Mouse (Mus musculus) R1 (cell line): Measurements from ENCODE around the gene H2-DMa.
A peak's percentile ranks its signal among the peaks of the same experiment; 100 is the strongest.

Experiments
- DNase-seq: peaks from one replicate; pipeline ENCODE4 v3.0.0-alpha.2; 2018; ENCODE audit warnings: low read depth, low spot score

The H2-DMa gene

GRCm38 (mm10) chr17:34152923-34153322, 33.6 kb downstream of the H2-DMa start, which contains the start of gene H2-DMb1:
H2-DMb1 (plus strand) TSS chr17:34153072.
- peak; percentile 75 for DNase-seq

GRCm38 (mm10) chr17:34155534-34155933, 36.2 kb downstream of the H2-DMa start:
- DNase-seq = no peak

- peak; percentile 44 for DNase-seq
Measured at GRCm38 (mm10) chr17:34164202-34164895, 45.0 kb downstream of the H2-DMa start.

GRCm38 (mm10) chr17:34165033-34165730, 45.8 kb downstream of the H2-DMa start:
- peak; percentile 55 for DNase-seq

GRCm38 (mm10) chr17:34169279-34169678, 49.9 kb downstream of the H2-DMa start:
- DNase-seq = peak; percentile 37

GRCm38 (mm10) chr17:34170487-34170876, 51.1 kb downstream of the H2-DMa start:
- no peak for DNase-seq

- peak; percentile 72 for DNase-seq
Measured at GRCm38 (mm10) chr17:34170877-34171498, 51.6 kb downstream of the H2-DMa start.

- DNase-seq = peak; percentile 33
Measured at GRCm38 (mm10) chr17:34172528-34172927, 53.2 kb downstream of the H2-DMa start.

- DNase-seq = no peak
Measured at GRCm38 (mm10) chr17:34174075-34174474, 54.7 kb downstream of the H2-DMa start.

- DNase-seq = peak; percentile 54
Measured at GRCm38 (mm10) chr17:34177179-34177578, 57.8 kb downstream of the H2-DMa start.

- DNase-seq = no peak
Measured at GRCm38 (mm10) chr17:34179019-34179418, 59.7 kb downstream of the H2-DMa start.

GRCm38 (mm10) chr17:34179913-34180859, 60.8 kb downstream of the H2-DMa start:
- DNase-seq = no peak

- no peak for DNase-seq
Measured at GRCm38 (mm10) chr17:34183564-34184219, 64.4 kb downstream of the H2-DMa start.

GRCm38 (mm10) chr17:34185526-34185925, 66.2 kb downstream of the H2-DMa start:
- DNase-seq = no peak

GRCm38 (mm10) chr17:34186885-34187260, 67.5 kb downstream of the H2-DMa start:
- no peak for DNase-seq

GRCm38 (mm10) chr17:34187261-34187916, 68.0 kb downstream of the H2-DMa start, which contains the start of the genes Tap1 and Psmb9:
Tap1 (plus strand) TSS chr17:34187553.
Psmb9 (minus strand) TSS chr17:34187764.
- DNase-seq = peak; percentile 97

- DNase-seq = no peak
Measured at GRCm38 (mm10) chr17:34188010-34188409, 68.7 kb downstream of the H2-DMa start.
